Mouse (Mus musculus) stomach, postnatal 0 days (tissue): ENCODE data around the gene Gm30302.

Experiments used
- CTCF ChIP-seq: IDR thresholded peaks from 2 replicates; pipeline ENCODE4 v1.5.1; 2016; ENCODE audit warnings: antibody characterized with exemption, low read depth, mild to moderate bottlenecking, moderate library complexity
- EP300 ChIP-seq: optimal IDR thresholded peaks from 2 replicates; pipeline ENCODE3; 2016; ENCODE audit warnings: antibody characterized with exemption

GRCm38 (mm10) chr13:49768048-49768447, 30.8 kb downstream of the Gm30302 start:
- TF ChIP-seq CTCF (no peak), EP300 (no peak)
